Mouse (Mus musculus) erythroblast, embryonic 14.5 days (primary cell): ENCODE measurements around the gene Neurl1b.

Source experiments
- GATA1 ChIP-seq: IDR thresholded peaks from 2 replicates; pipeline ENCODE4 v1.6.1; 2012; ENCODE audit warnings: low read length, inconsistent platforms, mixed read lengths
- TAL1 ChIP-seq: IDR thresholded peaks from 3 replicates; pipeline ENCODE4 v1.6.1; 2012; ENCODE audit warnings: low read length, inconsistent platforms, mixed read lengths

- no peak for TF ChIP-seq TAL1
- TF ChIP-seq GATA1, result no peak
These were observed 49.4 kb downstream of the Neurl1b start for GRCm38 (mm10) chr17:26463984-26464383.
